Mouse (Mus musculus) brain, embryonic 14.5 days (tissue): ENCODE measurements around the gene Gm3336.

Experiments
- CTCF ChIP-seq: fragments of 200-500 bp; IDR thresholded peaks from 2 replicates; pipeline ENCODE4 v1.5.1; 2012; ENCODE audit warnings: inconsistent platforms, mild to moderate bottlenecking, moderate library complexity, borderline replicate concordance; ENCODE audit not compliant: insufficient read depth, insufficient read length; ENCODE audit errors: extremely low read depth
- POLR2A ChIP-seq: fragments of 200-500 bp; IDR thresholded peaks from 2 replicates; pipeline ENCODE4 v1.6.1; 2012; ENCODE audit warnings: mild to moderate bottlenecking, inconsistent platforms, borderline replicate concordance; ENCODE audit not compliant: poor library complexity, insufficient read depth, insufficient read length, severe bottlenecking; ENCODE audit errors: extremely low read depth

DNA sequence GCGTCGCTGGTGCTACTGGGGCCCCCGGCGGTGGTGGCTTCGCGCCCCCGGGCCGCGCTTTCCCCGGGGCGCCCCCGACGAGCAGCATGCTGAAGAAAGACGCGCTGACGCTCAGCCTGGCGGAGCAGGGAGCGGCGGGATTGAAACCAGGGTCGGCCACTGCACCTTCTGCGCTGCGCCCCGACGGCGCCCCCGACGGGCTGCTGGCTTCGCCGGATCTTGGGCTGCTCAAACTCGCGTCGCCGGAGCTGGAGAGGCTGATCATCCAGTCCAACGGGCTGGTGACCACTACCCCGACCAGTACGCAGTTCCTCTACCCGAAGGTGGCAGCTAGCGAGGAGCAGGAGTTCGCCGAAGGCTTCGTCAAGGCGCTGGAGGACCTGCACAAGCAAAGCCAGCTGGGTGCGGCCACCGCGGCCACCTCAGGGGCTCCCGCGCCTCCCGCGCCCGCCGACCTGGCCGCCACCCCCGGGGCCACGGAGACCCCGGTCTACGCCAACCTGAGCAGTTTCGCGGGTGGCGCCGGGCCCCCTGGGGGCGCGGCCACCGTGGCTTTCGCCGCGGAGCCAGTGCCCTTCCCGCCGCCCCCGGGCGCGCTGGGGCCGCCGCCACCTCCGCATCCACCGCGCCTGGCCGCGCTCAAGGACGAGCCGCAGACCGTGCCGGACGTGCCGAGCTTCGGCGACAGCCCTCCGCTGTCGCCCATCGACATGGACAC, 19.1 kb upstream of the Gm3336 start:
- no peak for TF ChIP-seq POLR2A
- TF ChIP-seq CTCF, result no peak
